Mouse (Mus musculus): ENCODE results near the gene Nsd1.

GRCm38 (mm10) chr13:55181786-55182172 is 27.8 kb upstream of the Nsd1 start:
- no peak for TF ChIP-seq CTCF (conservative IDR thresholded peaks at IDR 0.05; ENCODE audit: insufficient read depth, insufficient read length, low read depth, low read length)
- TF ChIP-seq POLR2A (IDR thresholded peaks at IDR 0.05; ENCODE audit: low read depth, low read length), result no peak
